Mouse (Mus musculus) urinary bladder, adult 2 months (tissue): Measurements from ENCODE around the gene Tldc1. TPM values are rescaled to one million over a fixed set of nuclear protein-coding genes. Genes with fewer than 3 reads are reported as not detected.
A peak's percentile ranks its signal among the peaks of the same experiment; 100 is the strongest.

ENCODE experiments used
- DNase-seq: peaks from one replicate; pipeline ENCODE4 v3.0.0; 2022; ENCODE audit warnings: low spot score
- polyA plus RNA-seq: library from polyadenylated mRNA; depleted of rRNA; stranded (reverse); fragments of >200 nt; gene quantifications from 2 replicates; pipeline ENCODE4 v1.2.3, GENCODE M21; 2012; rRNA removed

Tldc1 gene
- 16.0 and 16.4 TPM in 2 replicates for polyA plus RNA-seq

DNA sequence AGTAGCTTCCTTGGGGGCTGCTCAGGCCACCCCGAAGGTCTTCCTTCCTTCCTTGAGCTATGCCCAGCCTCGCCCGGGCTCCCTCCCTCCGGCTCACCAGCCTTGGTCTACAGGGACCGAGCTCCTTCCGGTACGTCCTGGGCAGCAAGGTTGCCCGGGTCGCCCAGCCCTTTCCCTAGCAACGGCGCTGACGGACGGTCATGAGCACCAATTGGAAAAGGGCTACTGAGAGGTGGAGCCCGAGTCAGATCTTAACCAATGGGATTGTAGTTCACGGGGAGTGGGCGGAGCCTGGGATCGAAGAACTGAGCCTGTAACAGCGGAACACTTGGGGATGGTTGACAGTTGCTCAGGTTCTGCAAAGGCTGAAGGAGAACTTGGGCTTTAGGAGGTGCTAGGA is at the start of gene Tldc1:
Gene Tldc1 (minus strand): TSS at position 154 of the 400 bp plus-strand sequence.
- peak; percentile 99 for DNase-seq

DNA sequence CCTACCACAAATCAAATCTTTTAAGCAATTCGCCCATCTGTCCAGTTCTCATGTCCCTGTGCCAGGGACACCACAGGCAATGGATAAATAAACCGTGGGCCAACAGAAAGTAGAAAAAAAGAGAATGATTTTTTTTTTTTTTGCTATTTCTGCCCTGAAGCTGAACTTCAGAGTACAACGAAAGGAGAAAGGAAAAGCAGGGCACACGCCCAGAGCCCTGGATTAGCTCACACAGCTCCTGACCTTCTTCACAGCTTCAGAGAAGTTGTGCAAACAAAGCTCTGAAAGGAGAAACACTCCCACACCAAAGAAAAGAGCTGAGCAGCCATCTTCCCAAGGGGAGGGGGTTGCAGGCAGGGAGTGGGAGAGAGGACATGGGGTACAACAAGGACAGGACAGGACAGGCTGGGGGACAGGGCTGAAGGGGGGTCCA is 49.5 kb upstream of the Tldc1 start:
- DNase-seq: no peak

DNA sequence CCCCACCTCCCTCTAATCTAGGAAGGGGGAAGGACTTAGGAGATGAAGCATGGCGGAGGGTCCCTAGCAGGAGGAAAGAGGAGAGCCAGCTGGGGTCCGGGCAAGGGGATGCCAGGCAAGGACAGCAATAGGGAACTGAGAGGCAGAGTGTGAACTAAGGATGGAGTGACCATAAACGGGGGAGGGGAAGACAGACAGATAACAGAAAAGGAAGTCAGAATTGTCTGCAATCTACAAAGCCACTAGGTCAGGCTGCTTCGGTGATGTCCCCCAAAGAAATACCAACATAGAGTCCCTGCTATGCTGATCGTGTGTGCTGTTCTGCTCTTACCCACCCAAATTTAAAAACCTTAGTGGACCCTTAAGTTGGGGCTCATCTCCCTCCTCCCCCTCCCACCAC is 48.8 kb upstream of the Tldc1 start:
- DNase-seq: no peak

- no peak for DNase-seq
Measured at GRCm38 (mm10) chr8:119825950-119826730, 47.9 kb upstream of the Tldc1 start.

- no peak for DNase-seq
Measured at GRCm38 (mm10) chr8:119824809-119825273, 46.6 kb upstream of the Tldc1 start.

GRCm38 (mm10) chr8:119824100-119824499 is 45.9 kb upstream of the Tldc1 start:
- DNase-seq: no peak

DNA sequence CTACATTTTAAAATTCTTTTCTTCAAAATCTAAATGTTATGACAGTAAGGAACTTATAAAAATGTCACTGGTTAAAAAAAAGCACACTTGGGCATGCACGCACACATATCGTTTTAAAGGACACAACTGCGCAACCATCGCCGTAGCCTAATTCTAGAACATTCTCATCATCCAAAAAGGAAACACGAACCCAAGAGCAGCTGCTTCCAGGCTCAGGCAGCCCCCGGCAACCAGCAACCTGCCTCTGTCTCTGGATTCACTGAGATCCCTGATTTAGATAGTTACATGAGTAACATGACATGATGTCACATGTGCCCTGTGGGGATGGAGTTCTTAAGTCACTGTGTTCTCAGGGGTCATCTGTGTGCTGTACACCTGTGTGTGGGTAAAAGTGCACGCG is 45.1 kb upstream of the Tldc1 start:
- no peak for DNase-seq

GRCm38 (mm10) chr8:119821691-119822090 is 43.5 kb upstream of the Tldc1 start:
- no peak for DNase-seq

GRCm38 (mm10) chr8:119819976-119820375 is 41.8 kb upstream of the Tldc1 start:
- DNase-seq: no peak

DNA sequence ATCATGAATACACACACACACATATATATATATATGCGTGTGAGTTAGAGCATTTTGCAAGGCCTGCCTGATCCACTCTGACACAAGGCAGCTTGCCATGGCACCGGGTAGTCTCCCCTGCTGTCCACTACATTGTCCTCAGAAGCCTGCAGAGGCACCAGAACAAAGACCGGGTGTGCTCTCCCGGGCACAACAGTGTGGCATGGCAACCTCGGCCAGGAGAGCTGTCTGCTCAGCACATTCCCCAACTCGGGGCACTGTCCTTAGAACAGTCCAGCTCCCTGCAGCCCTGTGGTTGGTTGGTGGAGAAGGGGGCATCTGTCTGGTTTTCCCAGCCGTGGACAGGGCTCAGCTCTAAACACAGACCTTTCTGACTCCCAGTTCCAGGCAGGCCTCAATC is 41.1 kb upstream of the Tldc1 start:
- no peak for DNase-seq

GRCm38 (mm10) chr8:119817446-119817845 is 39.2 kb upstream of the Tldc1 start:
- DNase-seq: no peak

- peak; percentile 37 for DNase-seq
Measured at GRCm38 (mm10) chr8:119816219-119816618, 38.0 kb upstream of the Tldc1 start.

DNA sequence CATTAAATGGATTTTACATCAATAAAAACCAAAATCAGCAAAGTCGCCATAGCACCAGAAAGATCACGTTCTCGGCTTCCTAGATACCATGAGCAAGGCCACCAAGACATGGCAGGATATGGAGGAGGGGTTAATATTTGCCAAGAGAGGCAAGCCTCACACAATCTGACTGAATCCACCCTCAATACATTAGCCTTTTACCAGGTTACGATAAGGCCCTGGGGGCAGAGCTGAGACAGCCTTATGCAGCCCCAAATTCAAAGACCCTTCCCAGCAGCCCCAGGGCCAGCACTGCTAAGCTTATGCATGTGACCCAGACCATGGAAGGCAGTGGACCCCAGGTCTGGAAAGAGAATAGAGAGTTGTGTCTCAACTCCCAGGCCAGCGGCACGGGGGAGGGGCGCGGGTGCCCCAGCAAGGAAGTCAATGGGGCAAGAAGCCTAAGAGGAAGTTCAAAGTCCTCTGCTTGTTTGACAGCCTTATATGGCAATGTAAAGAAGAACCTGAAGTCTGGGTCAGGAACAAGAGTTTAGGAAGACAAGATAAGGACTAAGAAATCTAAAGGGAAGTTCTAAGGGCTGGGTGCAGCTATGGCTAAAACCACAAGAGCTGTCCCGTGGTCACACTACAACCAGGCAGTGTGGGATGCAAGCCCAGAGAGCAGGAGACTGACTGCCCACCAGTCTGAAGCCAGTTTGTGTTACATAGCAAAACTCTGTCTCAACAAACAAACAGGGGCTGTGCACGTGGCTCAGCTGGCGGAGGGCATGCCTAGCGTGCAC is 34.6 kb upstream of the Tldc1 start:
- no peak for DNase-seq

GRCm38 (mm10) chr8:119811925-119812324 is 33.7 kb upstream of the Tldc1 start:
- no peak for DNase-seq

GRCm38 (mm10) chr8:119810953-119811499 is 32.8 kb upstream of the Tldc1 start:
- no peak for DNase-seq

DNA sequence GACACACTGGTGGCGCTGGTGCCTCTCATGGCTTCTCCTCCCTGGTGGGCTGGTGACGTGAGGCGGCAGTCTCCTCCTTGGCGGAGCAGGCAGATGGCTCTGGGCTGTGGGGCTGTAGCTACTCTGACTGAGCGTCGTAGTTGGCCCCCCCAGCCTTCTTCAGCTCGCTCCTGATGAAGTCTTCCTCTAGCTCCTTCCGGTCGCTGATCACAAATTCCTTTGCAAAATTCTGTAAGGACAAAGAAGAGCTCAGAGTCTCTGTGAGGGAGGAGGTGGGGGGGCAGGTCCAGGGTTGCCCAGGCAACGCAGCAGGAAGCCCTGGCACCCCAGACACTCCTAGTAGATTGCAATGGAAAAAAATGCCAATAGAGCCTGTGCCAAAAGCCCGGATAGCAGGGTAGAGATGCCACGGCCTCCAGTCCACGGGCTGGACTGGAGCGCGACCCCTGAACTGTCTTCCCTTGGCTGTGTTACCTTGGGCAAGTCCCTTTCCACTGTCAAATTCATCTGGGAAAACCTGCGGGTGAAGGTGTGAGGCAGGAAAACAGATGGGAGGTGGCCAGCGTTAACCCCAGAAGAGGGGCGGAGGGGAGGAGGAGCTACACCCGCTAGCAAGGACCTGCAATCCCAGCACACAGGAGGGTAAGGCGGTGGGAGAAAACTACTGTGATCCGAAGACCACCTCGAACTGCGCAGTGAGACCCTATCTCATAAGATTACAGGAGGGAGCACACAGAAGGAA is 32.1 kb upstream of the Tldc1 start:
- no peak for DNase-seq

DNA sequence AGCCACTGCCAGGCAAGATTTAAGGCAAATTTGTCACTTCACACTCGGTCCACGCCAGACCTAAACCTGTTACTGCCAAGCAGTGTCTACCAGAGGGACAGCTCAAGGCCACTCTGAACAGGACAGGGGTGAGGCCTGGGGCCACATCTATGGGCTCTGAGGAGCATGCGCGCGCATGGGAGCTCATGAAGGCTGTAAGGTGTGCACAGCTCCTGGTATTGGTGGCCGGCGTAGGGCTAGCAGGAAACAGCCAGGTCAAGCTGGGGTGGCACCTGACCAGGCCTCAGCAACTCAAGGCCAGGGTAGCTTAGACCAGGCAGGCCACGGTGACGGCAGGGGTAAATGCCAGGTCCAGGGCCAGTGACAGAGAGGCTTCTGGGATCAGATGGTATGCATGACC is 31.4 kb upstream of the Tldc1 start:
- DNase-seq: no peak

- no peak for DNase-seq
Measured at GRCm38 (mm10) chr8:119807687-119808086, 29.5 kb upstream of the Tldc1 start.

DNA sequence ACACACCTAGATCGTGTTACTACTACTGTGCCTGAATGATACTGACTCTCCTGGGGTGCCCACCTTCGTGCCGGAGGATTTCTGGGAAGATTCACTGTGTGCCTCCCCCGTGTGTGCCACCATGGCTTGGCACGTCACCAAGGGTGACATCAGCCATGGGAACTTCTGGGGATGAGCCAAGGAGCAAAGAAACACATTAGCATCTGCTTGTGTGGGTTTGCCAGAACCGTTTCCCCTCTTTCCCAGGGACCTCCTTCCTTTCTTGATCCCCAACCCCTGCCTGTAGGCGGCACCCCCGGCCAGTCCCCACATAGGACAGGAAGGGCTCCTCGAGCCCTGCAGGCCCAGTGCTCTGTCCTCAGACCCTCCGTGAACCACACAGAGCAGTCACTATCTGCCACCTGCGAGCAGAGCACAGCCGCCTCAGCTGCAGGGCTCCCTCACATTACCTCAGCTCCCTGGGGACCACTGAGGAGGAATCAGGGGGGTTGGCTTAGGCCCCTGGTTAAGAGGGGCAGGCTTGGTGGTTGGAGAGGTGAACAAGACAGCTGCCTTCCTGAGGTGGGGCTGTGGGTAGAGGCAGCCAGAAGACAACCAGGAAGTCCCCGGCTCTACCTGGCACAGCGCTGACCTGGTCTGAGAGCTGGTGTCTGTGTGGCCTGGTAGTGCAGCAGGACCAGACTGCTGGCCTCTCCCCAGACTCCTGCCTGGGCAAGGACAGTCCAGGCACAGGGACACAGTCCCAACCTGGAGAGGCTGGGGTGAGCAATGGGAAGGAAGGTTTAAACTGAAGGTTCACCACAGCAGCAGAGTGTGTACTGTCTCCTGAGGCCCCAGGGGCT is 28.4 kb upstream of the Tldc1 start:
- DNase-seq: no peak

DNA sequence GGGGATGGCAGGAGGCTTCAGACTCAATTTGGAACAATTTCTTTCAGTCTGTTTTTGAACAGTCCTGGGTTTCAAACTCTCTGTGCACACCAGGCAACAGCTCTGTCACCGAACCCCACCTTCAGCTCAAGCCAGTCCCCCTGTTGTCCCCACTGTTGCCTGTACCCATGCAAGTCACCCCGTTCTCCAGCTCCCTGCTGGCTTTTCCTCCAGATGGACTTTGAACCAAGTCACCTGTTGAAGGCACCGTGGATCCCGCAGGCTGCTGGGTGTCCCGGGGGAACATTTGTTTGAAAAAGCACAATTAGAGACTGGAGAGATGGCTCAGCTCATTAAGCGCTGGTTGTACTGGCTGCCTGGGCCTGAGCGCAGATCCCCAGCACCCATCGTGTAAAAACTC is 27.1 kb upstream of the Tldc1 start:
- DNase-seq: no peak

DNA sequence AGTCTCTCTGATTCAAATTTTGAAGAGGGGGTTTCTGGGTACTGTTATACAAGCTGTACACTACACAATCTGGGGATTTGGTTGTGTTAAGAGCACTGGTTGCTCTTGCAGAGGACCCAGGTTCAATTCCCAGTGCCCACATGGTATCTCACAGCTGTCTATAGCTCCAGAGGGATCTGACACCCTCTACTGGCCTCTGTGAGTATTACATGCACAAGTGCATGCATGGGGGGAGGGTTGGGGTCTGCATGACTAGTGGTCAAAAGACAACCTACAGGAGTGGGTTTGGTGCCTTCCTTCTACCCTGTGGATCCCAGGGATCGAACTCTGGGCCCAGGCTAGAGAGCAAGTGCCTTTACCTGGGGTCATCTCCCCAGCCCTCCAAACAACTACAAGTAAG is 24.4 kb upstream of the Tldc1 start:
- no peak for DNase-seq
